Mouse (Mus musculus): ENCODE results near the gene Ttc39a.

GRCm38 (mm10) chr4:109430250-109430649, 23.8 kb downstream of the Ttc39a start:
- TF ChIP-seq CTCF (IDR thresholded peaks at IDR 0.05; ENCODE audit: extremely low read depth, insufficient read depth, low read length) (no peak), POLR2A (IDR thresholded peaks at IDR 0.05; ENCODE audit: extremely low read depth, insufficient read depth, low read length) (no peak)

Data from cortical plate, adult 2 months (tissue).